Mouse (Mus musculus) erythroblast, embryonic 14.5 days (primary cell): Measurements from ENCODE around the gene Syne1.

Source experiments
- GATA1 ChIP-seq: IDR thresholded peaks from 2 replicates; pipeline ENCODE4 v1.6.1; 2012; ENCODE audit warnings: low read length, inconsistent platforms, mixed read lengths
- TAL1 ChIP-seq: IDR thresholded peaks from 3 replicates; pipeline ENCODE4 v1.6.1; 2012; ENCODE audit warnings: low read length, inconsistent platforms, mixed read lengths

- TF ChIP-seq TAL1 = no peak
- no peak for TF ChIP-seq GATA1
These were observed 557.5 kb downstream of the Syne1 start for GRCm38 (mm10) chr10:4993802-4994201.
